Mouse (Mus musculus) layer of hippocampus, adult 11-12 months (tissue): ENCODE measurements around the gene Plekhg6.

Experiments
- DNase-seq: peaks from one replicate; pipeline ENCODE4 v3.0.0; 2022; ENCODE audit warnings: low spot score

The Plekhg6 gene

GRCm38 (mm10) chr6:125385066-125385974, 4.7 kb upstream of the Plekhg6 start:
- no peak for DNase-seq

DNA sequence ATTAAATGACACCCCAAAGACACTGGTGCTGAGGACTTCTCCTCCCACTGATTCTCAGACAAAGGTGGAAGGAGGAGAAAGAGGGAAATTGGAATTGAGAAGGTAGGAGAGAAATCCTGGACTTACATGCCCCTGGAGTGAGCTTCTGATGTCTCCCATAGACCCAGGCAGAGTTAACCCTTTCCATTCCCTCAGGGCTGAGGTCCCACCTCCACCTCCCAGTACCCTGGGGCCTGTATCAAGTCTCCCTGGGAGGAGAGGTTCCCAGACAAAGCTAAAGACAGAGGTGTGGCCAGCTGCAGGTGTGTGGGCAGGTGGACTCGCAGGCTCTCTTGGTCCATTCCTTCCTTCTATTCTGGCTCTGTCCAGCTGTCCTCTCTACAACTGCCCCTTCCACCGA, 1.4 kb upstream of the Plekhg6 start:
- DNase-seq = no peak

DNA sequence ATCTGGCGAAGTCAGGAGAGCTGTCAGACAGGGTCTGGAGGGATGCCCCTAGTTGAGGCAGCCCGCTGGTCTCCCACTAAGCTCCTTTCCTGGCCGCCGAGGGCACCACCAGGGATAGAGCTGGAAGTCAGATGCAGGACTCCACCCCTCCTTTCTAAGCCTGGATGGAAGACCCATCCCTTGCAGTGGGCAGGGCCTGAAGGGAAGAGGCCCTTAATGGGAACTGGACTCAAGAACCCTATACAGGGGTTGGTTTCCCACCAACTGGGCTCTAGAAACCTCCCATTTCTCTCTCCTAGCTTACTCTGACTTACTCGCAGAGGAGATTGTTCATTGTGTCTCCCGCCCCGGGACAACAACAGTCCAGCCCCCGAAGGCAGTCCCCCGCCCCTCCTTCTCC, 812 bp downstream of the Plekhg6 start:
- no peak for DNase-seq

- no peak for DNase-seq
Observed at GRCm38 (mm10) chr6:125378621-125379020, 2.0 kb downstream of the Plekhg6 start.

GRCm38 (mm10) chr6:125377582-125378451, 2.8 kb downstream of the Plekhg6 start:
- no peak for DNase-seq

DNA sequence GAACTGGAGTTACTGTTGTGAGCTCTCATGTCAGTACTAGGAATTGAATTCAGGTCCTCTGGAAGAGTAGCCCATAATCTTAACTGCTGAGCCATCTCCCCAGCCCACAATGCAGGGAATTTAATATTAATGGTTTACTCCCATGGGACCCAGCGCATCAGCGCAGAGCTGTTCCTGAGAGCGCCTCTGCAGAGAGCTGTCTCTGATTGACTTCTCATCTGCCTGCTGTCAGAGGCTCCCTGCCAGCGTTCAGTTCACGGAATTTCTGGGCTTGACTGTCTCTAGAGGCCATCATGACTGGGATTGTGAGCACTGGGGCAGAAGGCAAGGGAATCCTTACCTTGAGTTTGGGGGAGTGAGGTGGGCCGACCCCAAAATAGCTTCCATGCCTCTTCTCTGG, 3.6 kb downstream of the Plekhg6 start:
- no peak for DNase-seq

DNA sequence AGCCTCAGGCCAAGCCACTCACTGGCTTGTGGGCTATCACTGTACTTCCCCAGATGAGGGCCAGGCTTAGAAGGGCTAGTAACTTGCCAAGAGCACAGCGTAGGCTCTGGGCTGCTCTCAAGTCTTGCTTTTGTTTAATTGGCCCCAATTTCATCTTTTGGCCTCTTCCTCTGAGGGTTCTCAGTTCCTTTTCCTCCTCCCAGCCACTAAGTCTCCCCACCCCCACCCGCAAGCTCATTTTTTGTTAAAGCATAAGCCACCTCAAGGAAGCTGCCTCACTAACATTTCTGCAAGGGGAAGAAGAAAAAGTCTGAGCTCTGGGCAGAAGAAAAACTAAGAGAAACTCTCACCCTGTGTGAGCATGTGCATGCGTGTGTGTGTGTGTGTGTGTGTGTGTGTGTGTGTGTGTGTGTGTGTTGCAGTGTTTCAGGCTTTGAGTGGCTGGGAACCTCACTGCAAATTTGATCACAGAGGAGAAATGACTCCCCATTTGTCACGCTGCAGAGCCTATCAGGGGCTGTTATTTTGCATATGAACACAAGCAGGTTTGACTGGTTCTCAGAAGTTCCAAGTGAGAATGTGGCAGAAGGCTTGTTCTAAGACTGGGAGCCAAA, 12.7 kb downstream of the Plekhg6 start:
- no peak for DNase-seq

GRCm38 (mm10) chr6:125366133-125366532, 14.5 kb downstream of the Plekhg6 start:
- no peak for DNase-seq

- DNase-seq = no peak
Observed at GRCm38 (mm10) chr6:125365522-125365921, 15.1 kb downstream of the Plekhg6 start.

DNA sequence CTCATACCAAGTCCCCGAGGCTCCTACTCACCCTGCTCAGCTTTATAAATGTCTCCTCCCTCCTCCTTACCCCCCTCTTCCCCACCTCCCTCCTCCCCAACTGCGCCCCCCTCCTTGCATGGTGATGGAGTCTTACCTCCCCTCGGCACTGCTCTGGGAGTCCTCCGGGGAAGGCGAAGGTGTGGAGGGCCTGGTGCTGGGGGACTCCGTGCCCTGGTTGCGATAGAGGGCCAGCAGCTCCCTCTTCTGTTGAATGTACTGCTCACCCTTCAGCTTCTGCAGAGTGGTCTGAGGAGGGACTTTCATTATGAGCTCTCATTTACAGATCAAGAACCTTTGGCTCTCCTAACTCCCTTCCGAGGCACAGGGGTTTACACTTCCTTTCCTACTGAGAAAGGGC, 16.1 kb downstream of the Plekhg6 start:
- DNase-seq = no peak

GRCm38 (mm10) chr6:125363451-125364242, 16.9 kb downstream of the Plekhg6 start:
- DNase-seq = no peak

GRCm38 (mm10) chr6:125363021-125363420, 17.6 kb downstream of the Plekhg6 start:
- DNase-seq = no peak

- no peak for DNase-seq
Observed at GRCm38 (mm10) chr6:125361467-125362291, 18.9 kb downstream of the Plekhg6 start.

DNA sequence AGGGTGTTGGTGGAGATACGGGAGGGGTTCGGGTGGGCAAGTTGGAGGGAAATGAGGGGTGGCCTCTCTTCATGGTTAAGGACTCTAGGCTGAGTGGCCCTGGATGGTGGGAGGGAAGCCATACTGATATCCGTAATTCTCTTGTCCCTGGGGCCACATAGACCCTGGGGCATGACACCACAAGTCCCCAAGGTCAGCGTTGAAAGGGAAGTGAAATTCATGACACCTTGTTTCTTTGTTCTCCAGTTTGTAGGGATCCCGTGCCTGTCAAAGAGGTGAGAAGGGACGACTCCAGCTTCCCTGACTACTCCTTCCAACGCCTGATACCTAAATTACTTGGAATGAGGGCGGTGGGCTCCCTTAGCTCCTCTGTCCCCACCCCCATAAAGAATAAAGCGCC, 19.7 kb downstream of the Plekhg6 start:
- no peak for DNase-seq

DNA sequence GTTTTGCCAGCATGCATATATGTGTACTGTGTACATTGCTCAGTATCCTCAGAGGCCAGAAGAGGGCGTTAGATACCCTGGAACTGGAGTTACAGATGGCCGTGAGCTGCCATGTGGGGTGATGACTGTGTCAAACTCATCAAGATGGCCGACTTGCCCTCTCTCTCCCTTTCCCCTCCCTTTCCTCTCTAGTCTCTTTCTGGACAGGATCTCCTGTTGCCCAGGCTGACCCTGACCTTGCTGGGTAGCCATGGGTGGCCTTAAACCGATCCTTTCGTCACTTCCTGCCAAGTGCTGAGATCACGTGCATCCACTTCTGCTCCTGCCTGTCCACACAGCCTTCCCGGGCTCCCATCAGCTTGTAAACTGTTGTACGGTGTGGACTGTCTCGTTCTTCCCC, 20.6 kb downstream of the Plekhg6 start:
- no peak for DNase-seq

GRCm38 (mm10) chr6:125357334-125357733, 23.3 kb downstream of the Plekhg6 start:
- no peak for DNase-seq

DNA sequence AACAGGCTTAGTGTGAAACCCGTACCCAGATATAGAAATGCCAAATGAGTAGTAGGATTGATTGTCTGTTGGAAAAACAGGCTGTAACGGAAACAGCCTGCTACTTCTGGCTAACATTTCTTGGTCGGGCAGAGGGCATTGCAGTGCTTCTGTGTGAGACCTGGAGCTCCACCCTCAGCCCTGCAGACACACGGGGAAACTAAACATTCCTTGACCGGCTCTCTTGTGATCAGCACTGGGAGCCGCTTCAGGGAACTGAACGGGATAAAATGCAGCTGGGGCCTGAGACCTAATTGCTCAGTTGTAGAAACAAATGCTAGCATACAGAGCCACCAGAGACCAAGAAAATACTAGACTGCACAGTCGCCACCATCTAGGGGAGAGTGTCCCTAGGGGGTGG, 24.3 kb downstream of the Plekhg6 start:
- no peak for DNase-seq

DNA sequence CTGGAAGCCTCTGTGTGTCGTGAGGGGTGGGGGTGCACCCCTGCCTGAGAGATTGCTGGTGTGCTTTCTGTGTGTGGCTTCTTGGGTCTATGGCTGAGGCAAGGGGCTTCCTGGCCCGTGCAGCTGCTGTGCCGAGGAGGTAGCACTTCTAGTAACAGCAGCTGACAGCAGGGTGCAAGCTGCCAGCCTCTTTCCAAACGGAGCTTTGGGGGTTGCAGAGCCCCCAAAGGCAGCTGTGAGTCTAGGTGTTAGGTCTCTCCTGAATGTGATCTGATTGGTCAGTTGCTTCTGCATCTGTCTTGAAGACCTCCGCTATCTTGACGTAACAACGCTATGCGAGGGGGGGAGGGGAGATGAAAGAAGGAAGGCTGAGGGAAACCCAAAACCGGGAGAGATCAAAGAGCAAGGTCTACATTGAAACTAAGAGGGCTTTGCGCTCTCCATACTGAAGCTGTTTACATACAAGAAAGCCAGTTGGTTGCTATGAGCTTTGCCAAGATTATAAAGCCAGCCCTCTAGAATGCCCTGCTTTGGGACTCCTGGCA, 25.3 kb downstream of the Plekhg6 start:
- no peak for DNase-seq

DNA sequence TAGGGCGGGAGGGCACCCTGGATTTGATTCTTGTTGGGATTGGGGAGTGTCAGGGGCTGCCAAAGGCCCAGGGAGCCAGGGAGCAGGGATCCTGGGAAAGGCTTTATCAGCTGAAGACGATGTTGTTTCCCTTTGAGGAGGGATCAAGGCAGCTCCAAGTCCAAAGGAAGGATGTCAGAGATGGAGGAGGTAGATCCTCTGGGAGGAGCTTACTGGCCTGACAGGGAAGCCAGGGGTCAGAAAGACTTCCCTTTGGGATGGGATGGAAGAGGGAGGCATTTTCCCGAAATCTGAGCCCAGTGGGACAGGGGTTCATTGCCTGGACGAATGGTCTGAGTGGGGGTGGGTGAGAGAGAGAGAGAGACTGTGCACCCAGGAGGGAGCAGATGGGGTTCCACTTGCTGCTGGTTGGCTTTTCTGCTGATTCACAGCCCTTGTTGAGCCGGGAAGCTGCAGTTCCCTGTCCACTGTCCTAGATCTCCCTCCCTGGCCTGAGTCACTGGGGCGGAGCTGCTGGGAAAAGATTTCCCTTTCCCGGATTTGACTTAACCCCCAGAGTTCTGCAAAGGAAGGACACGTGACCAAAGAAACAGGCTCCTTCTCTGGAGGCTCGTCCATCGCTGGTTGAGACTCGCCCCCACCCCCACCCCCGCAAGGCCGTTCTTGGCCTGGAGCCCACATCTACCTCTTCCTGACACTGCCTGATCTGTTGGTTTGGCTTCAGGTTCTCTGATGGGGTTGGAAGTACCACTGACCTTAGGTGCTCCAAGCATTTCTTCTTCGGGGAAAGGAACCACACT, 26.0 kb downstream of the Plekhg6 start:
- DNase-seq = no peak

DNA sequence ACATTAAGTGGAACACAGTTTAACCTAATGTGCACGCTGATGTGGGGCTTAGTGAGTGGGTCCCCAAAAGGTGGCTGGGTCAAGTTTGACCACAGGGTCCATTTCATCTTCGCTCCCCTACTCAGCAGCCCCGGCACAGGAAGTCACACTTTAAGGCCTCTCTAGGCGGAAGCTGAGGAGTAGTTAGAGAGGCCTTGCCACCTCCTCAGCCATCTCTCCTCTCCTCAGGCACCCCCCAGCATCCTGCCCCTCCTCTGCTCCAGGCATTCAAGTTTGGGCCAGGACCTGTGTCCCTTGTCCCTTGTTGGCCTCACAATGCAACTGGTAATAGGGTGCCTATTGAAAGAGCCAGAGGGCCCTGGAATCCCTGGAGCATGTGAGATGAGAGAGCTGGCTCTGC, 26.9 kb downstream of the Plekhg6 start:
- no peak for DNase-seq
